Mouse (Mus musculus) T-helper 2 cell (primary cell): ENCODE measurements around the gene B230217C12Rik.

Experiments
- in situ Hi-C: fragments of 300-600 bp; cut with MboI, MseI; formaldehyde crosslinking; loops from one replicate; pipeline ENCODE4 v1.15.1; 2025; ENCODE audit warnings: high pct_unique_total_duplicates

Gene B230217C12Rik

DNA sequence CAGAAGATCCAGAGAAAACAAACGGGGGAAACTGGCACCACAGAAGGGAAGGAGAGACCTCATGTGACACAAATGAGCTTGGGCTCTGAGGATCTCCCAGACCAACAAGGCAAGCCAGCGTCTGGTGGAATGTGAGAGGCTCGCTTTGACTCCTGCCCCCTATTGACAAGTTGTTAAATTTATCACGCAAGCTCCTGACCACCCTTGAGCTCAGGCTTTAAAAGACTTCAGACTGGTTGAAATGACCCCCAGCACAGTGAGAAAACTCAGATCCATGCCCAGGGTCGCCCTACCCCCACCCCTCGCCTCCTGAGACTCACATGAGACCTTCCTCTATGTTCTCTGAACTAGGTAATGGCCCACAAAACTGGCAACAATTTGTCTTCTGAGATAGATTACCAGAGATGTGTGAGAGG lies at the start of gene B230217C12Rik:
B230217C12Rik (plus strand) TSS at position 242 of the 416 bp plus-strand sequence.
- in situ Hi-C loops: no loop called here

DNA sequence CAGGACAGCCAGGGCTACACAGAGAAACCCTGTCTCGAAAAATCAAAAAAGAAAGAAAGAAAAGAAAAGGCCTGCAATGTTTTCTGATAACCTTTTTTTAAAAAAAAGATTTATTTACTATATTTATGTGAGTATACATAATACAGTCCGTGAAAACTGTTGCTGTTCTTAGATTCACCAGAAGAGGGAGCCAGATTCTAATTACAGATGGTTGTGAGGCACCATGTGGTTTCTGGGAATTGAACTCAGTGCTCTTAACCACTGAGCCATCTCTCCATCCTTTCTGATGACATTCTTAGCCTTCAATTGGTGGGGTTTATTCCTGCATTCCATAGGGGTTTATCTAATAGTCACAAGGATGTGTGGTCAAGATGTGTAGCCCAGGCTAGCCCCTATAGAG lies 47.4 kb upstream of the B230217C12Rik start:
- in situ Hi-C loops: loop anchor here (5.0 kb wide), 1 partner anchor 94 kb away; no protein-coding TSS in a partner anchor

DNA sequence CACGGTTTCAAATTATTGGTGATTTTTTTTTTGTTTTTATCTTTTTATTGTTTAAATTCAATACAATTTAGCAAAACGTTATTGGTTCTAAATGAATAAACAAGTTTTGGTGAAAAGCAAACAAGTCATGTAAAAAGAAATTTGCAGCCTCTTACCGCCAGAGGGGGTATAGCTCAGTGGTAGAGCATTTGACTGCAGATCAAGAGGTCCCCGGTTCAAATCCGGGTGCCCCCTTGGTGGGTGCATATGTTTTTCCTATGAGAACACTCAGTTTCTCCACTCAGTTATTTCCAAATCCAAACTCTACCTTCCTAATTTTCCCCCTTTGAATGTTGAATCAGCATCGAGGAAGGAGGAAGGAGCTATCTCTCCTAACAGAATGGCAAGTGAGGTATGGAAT lies 43.7 kb upstream of the B230217C12Rik start:
- in situ Hi-C loops: loop anchor here (5.0 kb wide), 1 partner anchor 195 kb away; no protein-coding TSS in a partner anchor

DNA sequence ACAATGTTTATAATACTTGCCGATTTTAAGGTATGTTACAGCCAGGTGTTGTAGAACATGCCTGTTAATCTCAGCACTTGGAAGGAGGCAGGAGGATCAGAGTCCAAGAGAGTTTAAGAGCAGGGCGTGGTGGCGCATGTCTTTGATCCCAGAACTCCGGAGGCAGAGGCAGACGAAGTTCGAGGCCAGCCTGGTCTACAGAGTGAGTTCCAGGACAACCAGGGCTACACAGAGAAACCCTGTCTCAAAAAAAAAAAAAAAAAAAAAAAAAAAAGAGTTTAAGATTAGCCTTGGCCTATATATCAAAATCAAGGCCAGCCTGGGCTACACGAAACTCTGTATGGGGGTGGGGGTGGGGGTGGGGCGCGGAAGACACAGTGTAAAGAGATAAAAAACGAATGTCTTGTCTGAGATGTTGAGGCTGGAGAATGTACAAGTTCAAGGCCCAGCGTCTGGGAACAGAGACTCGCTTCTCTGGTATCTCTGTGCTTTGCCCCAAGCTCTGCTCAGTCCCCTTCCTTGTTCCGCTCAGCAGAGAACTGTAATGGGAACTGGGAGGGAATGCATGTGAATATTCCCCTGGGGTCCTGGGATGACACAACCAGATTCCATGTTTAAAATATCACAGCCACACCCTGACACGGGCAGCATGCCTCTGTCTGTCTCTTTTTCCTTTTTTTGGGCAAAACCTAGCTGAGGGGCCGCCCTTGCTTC lies 43.1 kb upstream of the B230217C12Rik start:
- in situ Hi-C loops: loop anchor here (5.0 kb wide), 1 partner anchor 195 kb away; no protein-coding TSS in a partner anchor

DNA sequence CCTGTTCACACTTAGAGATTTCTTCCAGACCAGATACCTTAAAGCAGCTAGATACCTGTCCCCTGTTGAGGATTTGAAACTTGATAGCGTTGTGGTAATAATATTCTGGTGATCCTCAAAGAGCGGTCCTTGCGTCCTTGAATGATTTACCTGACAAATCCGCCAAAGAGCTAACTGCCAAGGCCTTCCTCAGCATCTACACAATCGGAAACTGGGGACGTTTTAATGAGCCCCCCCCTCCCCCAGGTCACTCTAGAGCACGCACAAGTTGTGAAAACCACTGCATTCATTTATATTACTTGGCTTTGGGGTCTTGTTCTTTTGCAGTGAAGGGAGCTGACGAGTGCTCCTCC lies 42.5 kb upstream of the B230217C12Rik start:
- in situ Hi-C loops: loop anchor here (5.0 kb wide), 1 partner anchor 194 kb away; no protein-coding TSS in a partner anchor

DNA sequence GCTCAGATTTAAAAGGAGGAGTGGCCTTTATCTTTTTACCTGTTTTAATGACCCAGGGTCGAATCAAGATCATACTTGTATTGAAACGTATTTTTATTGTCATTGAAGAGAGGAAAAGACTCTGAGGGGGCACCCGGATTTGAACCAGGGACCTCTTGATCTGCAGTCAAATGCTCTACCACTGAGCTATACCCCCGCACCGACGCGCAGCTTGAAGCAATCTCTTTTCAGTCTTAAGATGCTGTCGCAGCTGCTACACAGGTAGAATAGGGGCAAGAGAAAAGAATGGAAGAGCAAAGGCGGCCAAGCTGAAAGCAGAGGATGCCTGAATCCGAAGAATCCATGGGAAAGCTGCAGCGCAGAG lies 41.8 kb upstream of the B230217C12Rik start, which contains the start of gene Lasp1:
Lasp1 (plus strand) TSS at position 219 of the 364 bp plus-strand sequence.
- in situ Hi-C loops: loop anchor here (5.0 kb wide), 1 partner anchor 194 kb away; no protein-coding TSS in a partner anchor

DNA sequence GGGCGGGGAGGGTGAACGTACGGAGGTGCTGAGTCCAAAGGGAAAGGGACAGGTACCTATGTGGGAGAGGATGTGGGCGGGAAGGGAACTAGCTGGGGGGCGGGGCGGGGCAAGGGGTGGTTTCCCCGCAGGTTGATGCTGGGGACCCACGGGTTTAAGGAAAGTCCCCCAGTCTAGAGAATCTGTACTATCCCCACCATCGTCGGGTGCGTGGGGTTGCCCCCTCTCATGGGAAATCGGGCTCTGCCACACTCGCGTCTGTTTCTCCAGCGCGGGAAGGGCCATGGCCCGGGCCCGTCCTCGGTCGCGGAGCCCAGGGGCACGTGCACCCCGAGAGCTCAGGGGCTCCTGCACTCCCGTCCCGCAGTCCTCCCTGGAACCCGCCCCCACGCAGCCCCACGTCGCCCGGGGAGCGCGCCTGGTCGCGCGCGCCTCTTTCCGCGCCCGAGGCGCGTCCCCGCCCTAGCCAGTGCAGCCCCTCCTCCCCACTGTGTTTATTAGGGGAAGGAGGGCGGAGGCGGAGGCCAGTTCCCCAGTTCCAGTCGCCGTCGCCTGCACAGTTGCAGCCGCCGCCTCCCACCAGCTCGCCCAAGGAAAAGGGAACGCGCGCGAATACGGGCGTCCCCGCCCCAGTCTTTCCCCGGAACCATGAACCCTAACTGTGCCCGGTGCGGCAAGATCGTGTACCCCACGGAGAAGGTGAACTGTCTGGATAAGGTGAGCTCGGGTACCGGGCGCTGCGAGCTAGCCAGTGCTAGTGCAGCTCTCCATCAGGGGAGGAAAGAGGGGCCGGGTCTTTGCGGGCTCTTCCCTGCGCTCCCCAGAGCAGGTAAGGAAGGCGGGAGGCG lies 41.2 kb upstream of the B230217C12Rik start:
- in situ Hi-C loops: loop anchor here (5.0 kb wide), 1 partner anchor 193 kb away; no protein-coding TSS in a partner anchor

DNA sequence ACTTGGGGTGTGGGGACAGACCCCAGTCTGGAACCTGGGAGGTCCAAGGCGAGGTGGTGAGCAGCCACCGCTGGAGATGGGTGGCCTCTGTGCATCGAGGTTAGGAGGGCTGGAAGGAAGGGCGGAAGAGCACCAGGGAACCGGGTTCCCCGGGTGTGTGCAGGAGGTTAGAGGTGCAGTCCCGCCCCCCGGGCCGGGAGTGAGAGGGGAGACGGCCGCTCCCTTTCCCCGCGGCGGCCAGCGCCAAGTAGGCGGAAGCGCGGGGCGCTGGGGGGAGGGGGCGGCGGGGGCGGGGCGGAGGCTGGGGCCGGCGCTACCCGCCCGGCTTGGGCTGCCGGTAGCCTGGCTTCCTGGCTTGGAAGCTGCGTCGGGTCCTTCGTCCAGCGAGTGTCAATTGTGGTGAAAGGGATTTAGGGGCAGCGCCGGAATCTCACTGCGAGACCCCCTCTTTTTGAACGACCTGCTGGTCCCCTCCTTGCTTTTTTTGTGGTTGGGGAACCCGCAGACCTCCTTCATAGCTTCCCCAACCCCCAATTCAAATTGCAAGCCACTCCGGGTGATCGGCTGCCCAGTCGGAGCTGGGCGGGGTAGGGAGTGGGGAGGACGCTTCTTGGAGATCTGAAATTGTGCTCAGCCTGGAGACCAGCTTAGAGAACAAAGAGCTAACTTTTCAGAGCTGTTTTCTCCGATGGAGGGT lies 40.4 kb upstream of the B230217C12Rik start:
- in situ Hi-C loops: loop anchor here (5.0 kb wide), 1 partner anchor 192 kb away; no protein-coding TSS in a partner anchor

DNA sequence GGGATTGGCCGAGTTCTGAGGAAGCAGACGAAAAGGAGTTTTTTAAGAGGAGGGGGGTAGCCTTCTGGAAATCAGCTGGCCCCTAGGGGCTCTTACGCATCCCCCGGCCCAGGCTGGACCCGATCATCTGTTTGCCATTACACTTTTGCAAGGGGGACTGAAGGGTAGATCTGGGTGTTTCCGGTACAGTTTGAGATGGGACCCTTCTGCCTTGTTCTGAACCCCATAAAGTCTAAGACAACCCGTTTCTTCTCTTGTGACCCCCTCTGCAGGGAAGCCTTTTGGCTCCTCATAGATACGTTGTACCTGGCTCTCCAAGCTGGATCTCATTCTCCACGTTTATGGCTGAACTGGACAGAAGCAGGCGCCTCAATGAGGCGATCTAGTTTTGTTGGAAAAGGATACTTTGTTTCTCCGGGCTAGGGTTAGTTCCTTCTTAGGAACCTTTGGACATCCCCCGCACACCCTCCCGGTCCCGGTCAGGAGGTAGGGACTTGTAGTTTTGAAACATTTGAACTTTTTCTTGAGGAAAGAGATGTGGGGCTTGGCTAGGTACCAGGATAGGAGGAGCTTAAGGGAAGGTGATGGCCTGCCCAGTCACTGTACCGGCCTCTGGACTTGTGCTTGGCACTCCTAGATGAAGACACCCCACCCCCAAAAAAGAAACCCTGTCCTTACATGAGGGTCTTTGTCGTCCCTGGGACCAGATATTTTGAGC lies 39.7 kb upstream of the B230217C12Rik start:
- in situ Hi-C loops: no loop called here

DNA sequence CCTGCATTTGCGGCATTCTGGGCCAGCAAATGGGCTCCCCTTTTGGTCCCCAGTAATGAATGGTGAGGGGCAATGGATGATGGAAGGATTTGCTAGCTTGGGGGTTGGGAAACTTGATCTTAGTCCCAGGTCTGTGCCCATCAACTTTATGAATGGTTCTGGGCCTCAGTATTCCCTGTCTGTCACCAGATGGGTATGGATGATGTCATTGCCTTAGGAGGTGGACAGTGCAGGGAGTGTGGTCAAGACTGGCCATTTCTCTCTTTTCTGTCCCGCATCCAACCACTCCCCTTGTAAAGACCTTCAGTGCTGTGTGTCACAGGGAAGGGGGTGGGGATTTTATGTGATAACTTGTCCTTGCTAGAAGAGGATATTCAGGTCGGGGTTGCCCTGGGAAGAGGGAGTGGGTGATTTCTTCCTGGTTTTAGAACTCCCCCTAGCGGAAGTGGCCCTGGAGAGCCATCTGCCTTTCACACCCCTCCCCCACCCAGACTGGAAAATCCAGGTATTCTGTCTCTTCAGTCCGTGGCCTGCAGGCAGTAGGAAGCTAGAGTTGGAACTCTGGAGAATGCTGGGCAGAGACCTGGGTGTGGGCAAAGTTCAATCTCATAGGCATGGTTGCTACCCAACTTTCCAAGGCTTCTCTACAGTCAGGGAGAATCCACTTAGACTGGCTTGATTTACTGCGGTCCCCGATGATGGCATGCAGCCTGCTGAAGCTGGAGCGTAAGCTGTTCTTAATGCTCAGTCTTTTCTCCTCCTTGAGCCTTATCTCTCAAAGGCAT lies 39.0 kb upstream of the B230217C12Rik start:
- in situ Hi-C loops: no loop called here

DNA sequence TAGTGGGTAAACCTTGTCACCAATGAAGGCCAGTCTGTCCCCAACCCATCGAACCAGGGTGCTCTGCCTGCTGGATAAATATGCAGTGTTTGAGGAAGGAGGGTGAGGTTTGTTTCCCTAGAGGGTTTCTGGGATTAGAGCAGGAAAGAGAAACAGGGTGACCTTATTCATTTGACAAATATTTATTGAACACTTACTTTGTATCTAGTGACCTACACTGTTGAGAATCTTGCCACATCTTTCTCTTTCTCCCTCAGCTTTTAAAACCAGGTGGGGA lies 38.4 kb upstream of the B230217C12Rik start:
- in situ Hi-C loops: no loop called here

DNA sequence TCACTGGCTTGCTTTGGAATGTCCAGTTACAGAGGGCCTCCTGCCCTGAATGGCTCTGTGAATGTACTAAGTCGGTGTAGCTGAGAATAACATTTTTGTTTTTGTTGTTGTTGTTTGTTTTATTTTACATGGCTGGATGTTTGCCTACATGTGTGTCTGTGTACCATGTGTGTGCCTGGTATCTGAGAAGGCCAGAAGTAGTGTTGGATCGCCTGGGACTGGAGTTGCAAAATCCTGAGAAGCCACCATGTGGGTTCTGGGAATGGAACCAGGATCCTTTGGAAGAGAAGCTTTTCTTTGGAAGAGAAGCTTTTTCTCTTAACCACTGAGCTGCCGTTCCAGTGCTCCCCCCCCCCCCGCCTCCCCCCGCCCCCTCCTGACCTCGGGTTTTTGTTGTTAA lies 38.1 kb upstream of the B230217C12Rik start:
- in situ Hi-C loops: no loop called here

DNA sequence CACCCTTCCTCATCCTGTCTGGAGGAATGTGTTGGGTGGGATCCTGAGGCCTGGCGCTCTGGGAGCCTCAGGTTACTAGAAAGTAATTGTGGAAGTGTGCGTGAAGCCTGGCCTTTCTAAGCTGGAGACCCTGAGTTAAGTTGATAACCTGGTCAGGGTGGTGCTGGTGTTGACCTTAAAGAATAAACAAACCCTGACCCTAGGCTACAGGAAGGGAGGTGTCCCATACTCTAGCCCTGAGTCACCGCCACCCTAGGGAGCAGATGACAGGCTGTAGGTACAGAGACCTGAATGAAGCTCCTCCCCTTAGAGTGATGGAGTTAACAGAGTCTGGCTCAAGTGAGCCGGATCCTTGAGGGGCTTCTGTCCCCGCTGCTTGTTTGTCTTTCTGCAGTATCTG lies 36.7 kb upstream of the B230217C12Rik start:
- in situ Hi-C loops: no loop called here

DNA sequence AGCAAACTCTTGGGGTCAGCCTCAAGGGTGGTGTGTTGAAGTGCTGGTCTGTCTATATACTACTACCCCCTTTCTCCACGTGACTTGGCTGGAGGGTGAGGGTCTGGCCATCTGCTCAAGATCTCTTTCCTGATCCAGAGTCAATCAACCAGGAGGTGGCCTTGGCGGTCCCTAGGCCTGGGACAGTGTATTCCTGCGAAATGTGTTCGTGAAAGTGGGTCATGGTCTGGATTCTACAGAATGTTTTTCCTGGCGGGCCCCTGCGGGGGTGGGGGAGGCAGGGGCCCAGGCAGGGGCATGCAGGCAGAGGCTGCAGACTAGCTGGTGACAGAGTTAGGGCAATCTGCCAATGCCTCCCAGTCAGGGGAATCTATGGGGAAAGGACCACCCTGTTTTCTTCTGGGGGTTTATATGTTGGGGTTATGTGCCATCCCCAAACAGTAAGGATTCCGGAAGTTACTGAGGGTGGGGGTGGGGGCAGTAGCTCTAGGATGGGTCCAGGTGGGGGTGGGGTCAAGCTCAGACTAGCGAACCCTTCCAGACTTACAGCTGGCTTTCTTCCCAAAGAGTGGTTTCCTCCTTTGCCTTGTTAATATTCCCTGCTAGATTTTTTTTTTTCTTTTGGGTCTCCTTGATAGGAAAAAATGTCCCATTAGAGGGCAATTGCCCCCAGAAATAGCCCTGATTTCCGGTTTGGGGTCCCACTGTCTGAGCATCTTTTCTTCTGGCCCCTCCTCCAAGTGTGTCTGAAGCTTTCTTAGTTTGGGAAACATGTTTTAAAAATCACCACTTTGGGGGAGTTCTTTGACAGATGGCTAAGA lies 35.5 kb upstream of the B230217C12Rik start:
- in situ Hi-C loops: no loop called here

DNA sequence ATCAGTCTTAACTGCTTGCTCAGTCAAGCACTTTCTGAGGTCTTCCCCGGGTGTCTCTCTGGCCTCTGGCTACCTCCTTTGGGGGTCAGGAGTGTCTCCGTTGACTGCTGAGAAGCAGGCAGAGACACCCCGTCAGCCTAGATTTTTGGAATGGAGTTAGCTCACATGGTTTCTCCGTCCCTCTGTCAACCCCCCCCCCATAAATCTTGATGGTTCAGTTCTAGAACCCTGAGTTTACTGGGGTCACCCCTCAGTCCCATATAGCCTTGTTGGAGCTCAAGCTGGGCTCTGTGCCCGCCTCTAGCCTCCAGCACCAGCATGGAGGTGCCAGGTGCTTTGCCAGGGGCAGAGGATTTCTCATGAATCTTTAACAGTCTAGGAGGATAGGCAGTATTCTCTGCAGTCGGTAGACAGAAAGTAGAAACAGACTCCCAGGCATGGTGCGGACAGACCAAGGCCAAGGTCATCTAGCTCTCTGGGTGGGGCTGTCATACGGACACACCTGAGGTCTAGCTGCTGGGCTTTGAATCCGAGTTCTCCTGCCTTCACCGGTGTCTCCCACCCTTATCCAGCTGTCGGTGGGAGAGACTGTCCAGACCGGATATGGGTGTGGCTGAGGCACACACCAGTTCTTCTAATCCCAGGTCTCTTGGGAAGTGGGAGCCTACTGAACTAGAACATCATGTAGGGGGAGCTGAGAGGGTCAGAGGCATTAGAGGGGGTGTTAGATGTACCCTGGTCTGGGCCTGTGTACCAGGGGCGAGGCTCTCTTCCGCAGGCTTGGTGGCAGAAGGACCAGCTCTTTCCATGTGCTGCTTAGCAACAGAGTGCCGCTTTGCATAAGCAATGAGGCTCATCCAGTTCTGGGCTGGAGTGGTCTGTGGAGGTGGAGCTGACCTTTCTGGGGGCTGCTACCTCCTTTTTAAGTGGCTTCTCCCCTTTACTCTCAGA lies 34.6 kb upstream of the B230217C12Rik start:
- in situ Hi-C loops: no loop called here

DNA sequence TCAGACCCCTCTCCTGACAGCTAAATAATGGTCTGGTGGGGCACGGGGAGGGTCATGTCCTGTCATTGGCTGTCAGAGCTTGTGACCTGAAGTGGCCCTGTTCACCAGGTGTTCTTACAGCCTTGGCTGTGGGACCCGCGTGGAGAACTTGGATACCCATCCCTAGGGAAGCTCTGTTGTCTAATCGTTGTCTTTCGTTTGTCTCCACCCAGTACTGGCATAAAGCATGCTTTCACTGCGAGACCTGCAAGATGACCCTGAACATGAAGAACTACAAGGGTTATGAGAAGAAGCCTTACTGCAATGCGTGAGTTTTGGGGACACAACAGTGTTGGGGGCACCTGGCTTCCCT lies 34.0 kb upstream of the B230217C12Rik start:
- in situ Hi-C loops: no loop called here

DNA sequence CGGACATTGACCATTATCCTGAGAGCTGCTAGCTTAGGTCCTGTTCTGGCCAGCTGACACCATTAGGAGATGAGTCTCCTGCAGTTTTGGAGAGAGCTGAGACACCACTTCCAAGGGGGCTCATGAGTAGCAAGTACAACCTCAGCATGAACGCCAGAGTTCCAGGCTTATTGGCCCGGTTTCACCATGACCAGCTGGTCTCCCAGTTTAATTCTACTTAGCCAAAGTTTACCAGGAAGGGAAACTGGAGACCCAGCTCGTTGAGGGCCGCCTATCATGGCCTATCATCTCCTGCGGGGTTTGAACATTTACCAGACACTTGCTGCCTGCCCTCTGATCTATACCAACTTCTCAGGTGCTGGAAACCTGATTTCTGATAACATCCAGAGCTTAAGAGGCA lies 33.0 kb upstream of the B230217C12Rik start:
- in situ Hi-C loops: no loop called here

DNA sequence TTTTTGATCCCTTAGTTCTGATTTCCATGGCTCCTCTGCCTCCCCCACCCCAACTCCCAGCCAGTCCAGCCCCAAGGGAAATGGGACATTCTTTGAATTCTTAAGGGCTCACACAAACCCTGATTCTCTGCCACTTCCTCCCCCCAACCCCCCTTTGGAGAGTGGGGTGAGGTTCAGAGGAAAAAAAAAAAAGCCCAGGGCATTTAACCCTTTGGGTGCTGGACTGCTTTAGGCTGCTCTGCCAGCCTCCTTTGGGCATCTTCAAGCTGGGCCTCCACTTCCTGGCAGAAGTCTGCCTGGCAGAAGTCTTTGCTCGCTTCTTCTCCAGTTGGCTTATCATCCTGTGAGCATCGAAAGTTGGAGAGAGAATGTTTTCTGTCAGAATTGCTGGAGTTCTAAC lies 32.5 kb upstream of the B230217C12Rik start:
- in situ Hi-C loops: no loop called here
